Comparison of ENCODE assay signal across 22 mouse cellular contexts in the genomic region with DNA sequence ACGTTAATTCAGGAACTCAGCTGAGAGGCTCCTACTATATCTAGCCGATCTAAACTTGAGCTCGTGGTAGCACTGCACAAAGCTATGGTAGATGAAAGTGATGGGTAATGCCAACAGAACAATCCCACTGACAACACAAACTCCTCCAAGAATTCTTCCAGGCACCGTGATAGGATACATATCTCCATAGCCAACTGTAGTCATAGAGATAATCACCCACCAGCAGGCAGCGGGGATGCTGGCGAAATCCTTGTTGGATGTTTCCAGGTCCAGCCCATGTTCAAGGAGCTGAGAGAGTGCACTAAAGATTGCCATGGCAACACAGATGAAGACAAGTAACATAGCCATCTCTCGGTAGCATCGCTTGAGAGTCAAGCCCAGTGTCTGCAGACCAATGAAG. TPM values are rescaled to one million over a fixed set of nuclear protein-coding genes. Genes with fewer than 3 reads are reported as not detected.
DNase-seq lines count a peak whose midpoint lies in the region; ATAC-seq lines count a peak whose summit lies in the region.
"Had no signal": no experiment of that assay in that cellular context is flagged by ENCODE, and none has a peak within 500 bp of the region (broad histone marks: within the 10 kb centered on the region; RNA-seq: fewer than 3 reads in every experiment).

No protein-coding gene starts in this region.

- H3K36me3 ChIP-seq in kidney, embryonic 14.5 days (ENCODE audit: control insufficient read depth, insufficient read depth, low read length), result no peaks in the 10 kb centered on the region
- H3K36me3 ChIP-seq: embryonic facial prominence, embryonic 12.5 days; heart, embryonic 12.5 days; limb, embryonic 15.5 days; midbrain, embryonic 15.5 days had no signal

- 95% methylated on average over 8 of the region's 8 CpGs for WGBS in kidney, embryonic 14.5 days

- H3K4me3 ChIP-seq in kidney, embryonic 14.5 days (ENCODE audit: low read length), result no peak overlapping the region
- H3K4me3 ChIP-seq: embryonic facial prominence, embryonic 12.5 days; heart, embryonic 12.5 days; layer of hippocampus, adult 2 months; limb, embryonic 15.5 days; midbrain, embryonic 15.5 days had no signal

- intact Hi-C loops in left cerebral cortex, postnatal 14 days (cut with DNase I), result no loop called here

- H3K9me3 ChIP-seq in kidney, embryonic 14.5 days (ENCODE audit: control insufficient read depth, low read length), result peaks cover 5% of the 10 kb centered on the region; the same call in 1 of the 2 replicates
- H3K9me3 ChIP-seq: limb, embryonic 15.5 days; midbrain, embryonic 15.5 days had no signal

- ATAC-seq in kidney, embryonic 14.5 days (ENCODE audit: low FRiP score, low TSS enrichment), result no peak
- ATAC-seq: inflammation-experienced regulatory T-cells, adult 6 months; midbrain, embryonic 15.5 days had no signal

- peak; percentile 26 to 45 for DNase-seq in layer of hippocampus, adult 8-10 months (ENCODE audit: low spot score in 2 of 2)
- no peak for DNase-seq in layer of hippocampus, adult 9-10 months (ENCODE audit: low spot score)
- DNase-seq in frontal cortex, postnatal 10 days (ENCODE audit: low spot score in 2 of 2), result peak; percentile 32 to 63
- peak; percentile 62 to 83 for DNase-seq in left cerebral cortex, postnatal 14 days (ENCODE audit: low spot score in 2 of 2)
- peak; percentile 12 for DNase-seq in right cerebral cortex, postnatal 4 days
- DNase-seq in gastrocnemius, adult 8-10 months (ENCODE audit: low spot score in 2 of 2), result no peak
- DNase-seq: cerebellum, adult 2 months; gastrocnemius, postnatal 14 days; heart, postnatal 4 days; lung, adult 2 months; thymus, postnatal 4 days had no signal

- no peak overlapping the region for H3K27ac ChIP-seq in kidney, embryonic 14.5 days (ENCODE audit: low read depth, low read length)
- H3K27ac ChIP-seq: embryonic facial prominence, embryonic 12.5 days; kidney, postnatal 0 days; layer of hippocampus, adult 2 months; limb, embryonic 15.5 days; macrophage; midbrain, embryonic 15.5 days; stomach, postnatal 0 days had no signal

- no peaks in the 10 kb centered on the region for H3K27me3 ChIP-seq in kidney, embryonic 14.5 days (ENCODE audit: control insufficient read depth, insufficient read depth, low read length)
- H3K27me3 ChIP-seq: embryonic facial prominence, embryonic 12.5 days; heart, embryonic 12.5 days; limb, embryonic 15.5 days; midbrain, embryonic 15.5 days had no signal

- H3K4me1 ChIP-seq in kidney, embryonic 14.5 days (ENCODE audit: control insufficient read depth, insufficient read depth, low read length), result no peaks in the 10 kb centered on the region
- H3K4me1 ChIP-seq: embryonic facial prominence, embryonic 12.5 days; heart, embryonic 12.5 days; limb, embryonic 15.5 days; midbrain, embryonic 15.5 days had no signal

- H3K4me2 ChIP-seq in kidney, embryonic 14.5 days (replicated peaks; ENCODE audit: low read depth, low read length), result no peak overlapping the region
- H3K4me2 ChIP-seq: embryonic facial prominence, embryonic 12.5 days; heart, embryonic 12.5 days; limb, embryonic 15.5 days; midbrain, embryonic 15.5 days had no signal

- no peak overlapping the region for H3K9ac ChIP-seq in kidney, embryonic 14.5 days (ENCODE audit: low read depth, low read length)
- H3K9ac ChIP-seq: embryonic facial prominence, embryonic 12.5 days; heart, embryonic 12.5 days; limb, embryonic 15.5 days; midbrain, embryonic 15.5 days had no signal

RNA-seq across cellular contexts. Expression of gene Kcng3, which starts 44.0 kb away (rescaled TPM):
- 10 to 100 TPM in 1 of 4 experiments, 1 to 10 TPM in 3; 8.6 to 11.5 (median 9.1) TPM for total RNA-seq in layer of hippocampus, adult 8-10 months (2022)
- total RNA-seq in left cerebral cortex, postnatal 14 days (2021), result 1 to 10 TPM; 8.1 to 8.2 TPM
- polyA plus RNA-seq in kidney, embryonic 14.5 days (2014; fragmentation: Nextera tagmentation; extraction: Ambion mirVana), result not detected in 2 replicates
- under 1 TPM in 1 of 4 experiments, not detected in 3; 0.09 TPM for total RNA-seq in gastrocnemius, adult 8-10 months (2022)
- total RNA-seq: gastrocnemius, postnatal 14 days; heart, postnatal 4 days had no signal
- polyA plus RNA-seq: C2C12; embryonic facial prominence, embryonic 12.5 days; heart, embryonic 12.5 days; inflammation-experienced regulatory T-cells, adult 6 months; limb, embryonic 15.5 days; macrophage; stomach, postnatal 0 days had no signal

Comparison
In these comparisons a context has a peak if more than half of its experiments do, and no peak if none do; other contexts are left out.
1. DNase-seq: peak in layer of hippocampus, adult 8-10 months (2 of 2), frontal cortex, postnatal 10 days (2 of 2), left cerebral cortex, postnatal 14 days (2 of 2) and right cerebral cortex, postnatal 4 days (single experiment); none in layer of hippocampus, adult 9-10 months (single experiment) and gastrocnemius, adult 8-10 months (0 of 2).
2. RNA of gene Kcng3, which starts 44.0 kb away (total RNA-seq): 8.6 to 11.5 TPM in layer of hippocampus, adult 8-10 months and 8.1 to 8.2 TPM in left cerebral cortex, postnatal 14 days; 0.09 TPM in gastrocnemius, adult 8-10 months; every median in the first group is over 4 times any median in the second.